Mouse (Mus musculus) thymus, postnatal 10 days (tissue): ENCODE data around the gene Nkx2-5.

Experiments
- DNase-seq, 2 experiments: peaks; one replicate each; pipeline ENCODE4 v3.0.0; 2021; ENCODE audit warnings: low spot score in 2 of 2

The Nkx2-5 gene

GRCm38 (mm10) chr17:26836786-26837545, 7.8 kb downstream of the Nkx2-5 start:
- no peak for DNase-seq

- DNase-seq: no peak
These were observed 8.4 kb downstream of the Nkx2-5 start for GRCm38 (mm10) chr17:26836377-26836776.

DNA sequence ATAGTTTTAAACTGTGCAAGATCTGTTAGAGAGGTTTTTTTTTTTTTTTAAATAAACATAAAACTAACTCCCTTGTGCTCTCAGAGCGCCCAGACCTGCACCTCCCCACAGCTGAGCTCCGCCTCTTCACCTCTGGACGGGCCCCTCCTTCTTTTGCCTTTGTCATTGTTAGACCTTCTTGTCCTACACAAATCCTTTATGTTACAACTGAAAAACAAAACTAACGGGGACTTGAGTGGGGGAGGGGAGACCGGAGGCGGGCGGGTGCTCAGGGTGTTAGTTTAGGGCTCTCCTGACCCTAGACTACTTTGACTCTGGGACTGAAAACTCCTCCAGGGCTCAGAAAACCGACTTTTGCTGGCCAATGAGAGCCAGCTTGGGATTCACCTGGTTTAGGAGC, 8.9 kb downstream of the Nkx2-5 start:
- no peak for DNase-seq

DNA sequence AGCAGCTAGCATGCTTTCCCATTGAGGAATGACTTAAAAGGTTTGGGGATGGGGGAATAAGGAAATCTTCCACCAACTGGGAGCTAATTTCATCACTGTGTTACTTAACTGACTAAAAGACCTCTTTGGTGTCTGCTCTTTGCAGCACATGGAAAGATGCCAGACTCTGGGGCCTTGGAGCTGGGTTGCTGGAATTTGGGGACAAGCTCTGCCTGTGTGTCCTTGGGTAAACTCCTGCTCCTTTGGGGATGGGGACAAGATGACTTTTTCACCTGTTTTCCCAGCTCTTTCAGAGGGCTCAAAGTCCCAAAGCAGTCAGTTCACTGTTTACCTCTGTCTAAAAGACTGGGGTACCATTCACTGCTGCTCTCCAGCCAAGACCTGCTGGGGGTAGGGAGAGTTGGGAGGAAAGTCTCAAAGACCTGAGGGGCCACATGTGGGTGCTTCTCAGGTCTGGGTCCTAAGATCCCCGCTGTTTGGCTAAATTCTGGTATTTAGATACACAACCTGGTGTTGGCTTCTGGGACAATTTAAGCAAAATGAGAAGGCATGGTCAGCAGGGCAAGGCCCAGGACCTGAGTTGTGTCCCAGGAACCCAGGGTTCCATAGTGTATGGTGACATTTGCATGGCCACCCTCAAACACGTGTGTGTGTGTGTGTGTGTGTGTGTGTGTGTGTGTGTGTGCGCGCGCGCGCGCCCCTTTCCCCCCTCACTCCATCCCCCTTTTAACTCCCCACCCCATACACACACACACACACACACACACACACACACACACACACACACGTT, 9.6 kb downstream of the Nkx2-5 start:
- DNase-seq: no peak

DNA sequence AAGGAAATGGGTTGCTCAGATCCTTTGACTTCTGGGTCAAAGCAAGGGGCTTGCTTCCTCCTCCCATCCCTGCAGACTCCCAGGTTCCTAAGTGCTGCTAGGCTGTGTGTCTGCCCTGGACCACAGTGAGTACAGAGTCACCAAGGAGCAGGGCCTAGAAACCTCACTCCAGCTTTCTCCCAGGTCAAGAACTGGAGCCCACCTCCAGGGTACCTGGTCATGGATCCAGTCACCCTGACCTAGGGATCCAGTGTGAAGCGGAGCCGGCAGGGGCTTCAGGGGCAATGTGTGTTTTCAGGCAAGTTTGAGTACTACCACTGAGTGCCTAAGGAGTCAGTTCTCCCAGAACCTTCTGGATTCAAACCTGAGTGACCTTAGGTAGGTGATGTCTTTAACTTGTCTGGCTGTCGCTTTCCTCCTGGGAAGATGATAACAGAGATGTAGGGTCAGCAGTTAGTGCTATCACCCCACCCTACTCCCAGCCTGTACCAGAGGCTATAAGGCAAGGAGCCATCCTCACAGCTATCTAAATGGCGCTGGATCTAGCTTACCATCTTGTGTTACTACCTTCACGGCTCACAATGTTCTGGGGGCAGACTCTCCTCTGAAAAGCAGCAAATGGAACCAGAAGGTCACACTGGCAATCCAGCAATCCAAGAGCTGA, 10.4 kb downstream of the Nkx2-5 start:
- no peak for DNase-seq

DNA sequence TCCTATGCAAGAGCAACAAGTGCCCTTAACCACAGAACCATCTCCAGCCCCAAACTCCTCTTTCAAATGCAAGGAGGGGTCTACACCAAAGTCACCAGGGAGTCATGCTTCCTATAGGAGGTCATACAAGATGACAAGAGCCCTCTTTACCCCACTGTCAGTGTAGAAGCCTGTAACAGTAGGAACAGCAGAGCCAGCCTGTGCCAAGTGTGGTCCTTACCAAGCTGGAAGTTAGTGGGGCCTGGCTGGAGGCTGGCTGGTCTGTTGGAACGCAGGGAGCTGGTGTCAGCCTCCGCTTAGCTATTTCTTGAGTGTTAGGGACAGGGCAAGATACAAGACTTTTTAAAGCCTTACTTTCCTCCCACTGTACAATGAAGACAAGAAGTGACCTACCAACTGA, 11.0 kb downstream of the Nkx2-5 start:
- no peak for DNase-seq

GRCm38 (mm10) chr17:26826131-26826530, 18.7 kb downstream of the Nkx2-5 start:
- DNase-seq: no peak

- no peak for DNase-seq
These were observed 27.0 kb downstream of the Nkx2-5 start for GRCm38 (mm10) chr17:26817776-26818175.

DNA sequence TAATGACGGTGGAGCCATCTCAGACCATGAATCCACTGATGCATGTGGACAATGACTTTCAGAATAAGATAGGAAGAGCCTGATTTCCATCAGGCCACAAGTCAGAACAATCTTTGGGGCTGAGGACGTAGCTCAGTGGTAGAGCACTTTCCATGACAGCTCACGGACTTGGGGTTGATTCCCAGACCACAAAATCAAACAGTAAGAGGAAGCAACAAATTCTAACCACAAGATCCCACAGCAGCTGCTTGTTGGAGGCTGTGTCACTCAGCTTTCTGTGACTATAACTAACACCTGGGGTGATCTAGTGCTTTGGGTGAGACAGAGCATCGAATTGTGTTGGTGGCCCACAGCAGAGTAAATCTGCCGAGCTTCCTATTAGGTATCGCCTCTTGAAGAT, 28.0 kb downstream of the Nkx2-5 start:
- no peak for DNase-seq

DNA sequence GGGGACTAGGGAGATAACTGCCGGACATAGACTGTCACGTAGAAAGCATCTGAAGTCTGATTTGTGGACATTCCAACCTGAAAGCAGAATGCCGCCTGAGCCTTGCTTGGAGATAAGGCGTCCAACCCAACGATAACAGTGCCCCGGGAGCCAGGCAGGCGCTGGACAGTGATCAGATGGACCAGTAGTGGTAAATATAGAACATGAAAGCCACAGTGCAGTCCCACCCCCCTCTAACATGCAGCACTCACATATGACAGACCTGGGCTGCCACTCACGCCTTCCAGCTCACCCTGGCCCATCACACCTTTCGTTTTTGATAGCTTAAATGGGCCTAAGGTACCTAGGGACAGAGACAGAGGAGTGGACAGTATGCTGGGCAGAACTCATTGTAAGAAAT, 31.3 kb downstream of the Nkx2-5 start:
- DNase-seq: no peak

- no peak for DNase-seq
These were observed 32.2 kb downstream of the Nkx2-5 start for GRCm38 (mm10) chr17:26812607-26813006.

DNA sequence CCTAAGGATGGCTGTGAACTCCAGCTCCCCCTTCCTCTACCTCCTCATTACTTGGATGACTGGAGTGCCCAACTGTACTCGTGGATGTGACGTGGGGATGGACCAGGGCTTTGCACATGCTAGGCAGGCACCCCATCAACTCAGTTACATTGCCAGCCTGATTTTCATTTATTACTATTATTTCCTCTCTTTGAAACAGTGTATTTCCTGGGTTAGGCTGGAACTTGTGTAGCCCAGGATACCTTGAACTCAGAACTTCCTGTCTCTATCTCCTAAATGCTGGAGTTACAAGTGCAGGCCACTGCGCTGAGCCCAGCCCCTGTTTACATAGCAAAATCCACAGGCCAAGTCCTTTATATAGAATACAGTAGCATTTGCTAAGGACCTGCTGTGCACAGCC, 41.9 kb downstream of the Nkx2-5 start:
- DNase-seq: no peak

DNA sequence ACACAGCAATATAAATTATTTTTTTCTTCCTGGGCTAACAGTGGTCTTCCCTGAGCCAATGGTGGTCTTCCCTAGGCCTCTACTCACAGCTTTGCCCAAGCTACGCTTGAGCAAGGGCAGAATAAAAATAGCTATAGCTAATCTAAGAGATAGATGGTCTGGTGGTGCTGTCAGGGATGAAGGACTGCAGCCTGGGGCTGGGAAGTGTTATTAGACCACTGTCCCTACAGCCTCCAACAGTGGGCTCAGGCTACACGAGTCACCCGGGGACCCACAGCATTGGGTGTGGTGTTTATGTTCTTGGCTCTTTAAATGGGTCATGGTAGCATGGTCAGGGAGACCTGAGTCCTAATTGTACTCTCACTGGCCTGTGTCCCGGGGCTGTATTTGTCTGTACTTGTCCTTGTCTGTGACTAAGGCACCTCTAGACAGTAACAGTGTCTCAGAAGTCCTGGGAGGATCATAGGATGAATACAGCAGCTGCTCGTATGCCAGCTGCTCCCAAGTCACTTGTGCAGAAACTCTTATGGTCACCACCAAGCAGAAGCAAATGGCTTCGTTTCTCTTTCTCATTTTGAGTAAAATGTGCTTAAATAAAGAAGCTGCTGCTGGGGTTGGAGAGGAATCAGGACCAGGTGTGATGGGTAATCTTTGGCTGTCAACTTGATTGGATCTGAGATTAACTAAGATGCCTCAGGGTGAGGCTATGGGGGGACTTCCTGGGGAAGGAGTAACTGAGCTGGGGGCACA, 47.3 kb downstream of the Nkx2-5 start:
- no peak for DNase-seq

GRCm38 (mm10) chr17:26795386-26795785, 49.4 kb downstream of the Nkx2-5 start:
- DNase-seq: no peak

DNA sequence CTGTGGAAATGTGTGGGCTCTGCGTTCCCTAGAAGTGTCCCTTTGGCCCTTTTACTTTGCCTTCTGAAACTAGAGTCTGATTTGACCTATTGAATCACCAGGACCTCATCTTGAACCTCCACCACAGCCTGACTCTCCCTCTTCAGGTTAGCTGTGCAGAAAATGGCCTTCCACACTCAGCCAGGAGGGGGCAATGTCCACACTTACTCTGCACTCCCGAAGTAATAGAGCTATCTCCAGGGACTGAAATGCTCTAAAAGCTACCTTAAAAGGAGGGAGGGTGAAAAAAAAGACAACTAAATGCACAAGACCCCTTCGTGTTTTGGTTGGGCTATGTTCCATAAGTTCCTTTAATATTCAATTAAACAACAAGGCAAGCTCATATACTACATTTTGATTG, 50.1 kb downstream of the Nkx2-5 start:
- peak in 1 of 2 experiments; percentile 46 for DNase-seq

- no peak for DNase-seq
These were observed 51.6 kb downstream of the Nkx2-5 start for GRCm38 (mm10) chr17:26793068-26793765.

DNA sequence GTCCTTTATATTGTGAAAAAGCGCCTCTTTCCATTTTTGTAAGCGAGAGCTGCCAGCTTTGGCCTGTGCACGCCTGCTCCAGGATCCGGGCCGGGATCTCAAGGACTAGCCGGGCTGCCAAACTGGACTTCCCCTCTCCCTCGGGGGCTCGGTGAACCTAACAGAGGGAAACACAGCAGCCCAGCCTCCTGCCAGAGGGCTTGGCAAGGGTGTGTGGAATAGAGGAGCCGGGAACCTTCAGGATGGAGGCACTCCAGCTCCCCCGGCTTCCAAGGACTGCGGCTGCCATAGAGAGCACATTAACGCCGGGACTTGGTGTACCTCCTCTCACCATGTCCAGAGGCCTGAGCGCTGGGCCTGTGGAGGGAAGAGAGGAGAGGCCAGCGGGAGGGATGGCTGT, 52.7 kb downstream of the Nkx2-5 start:
- DNase-seq: no peak

- no peak for DNase-seq
These were observed 53.2 kb downstream of the Nkx2-5 start for GRCm38 (mm10) chr17:26791580-26791979.

DNA sequence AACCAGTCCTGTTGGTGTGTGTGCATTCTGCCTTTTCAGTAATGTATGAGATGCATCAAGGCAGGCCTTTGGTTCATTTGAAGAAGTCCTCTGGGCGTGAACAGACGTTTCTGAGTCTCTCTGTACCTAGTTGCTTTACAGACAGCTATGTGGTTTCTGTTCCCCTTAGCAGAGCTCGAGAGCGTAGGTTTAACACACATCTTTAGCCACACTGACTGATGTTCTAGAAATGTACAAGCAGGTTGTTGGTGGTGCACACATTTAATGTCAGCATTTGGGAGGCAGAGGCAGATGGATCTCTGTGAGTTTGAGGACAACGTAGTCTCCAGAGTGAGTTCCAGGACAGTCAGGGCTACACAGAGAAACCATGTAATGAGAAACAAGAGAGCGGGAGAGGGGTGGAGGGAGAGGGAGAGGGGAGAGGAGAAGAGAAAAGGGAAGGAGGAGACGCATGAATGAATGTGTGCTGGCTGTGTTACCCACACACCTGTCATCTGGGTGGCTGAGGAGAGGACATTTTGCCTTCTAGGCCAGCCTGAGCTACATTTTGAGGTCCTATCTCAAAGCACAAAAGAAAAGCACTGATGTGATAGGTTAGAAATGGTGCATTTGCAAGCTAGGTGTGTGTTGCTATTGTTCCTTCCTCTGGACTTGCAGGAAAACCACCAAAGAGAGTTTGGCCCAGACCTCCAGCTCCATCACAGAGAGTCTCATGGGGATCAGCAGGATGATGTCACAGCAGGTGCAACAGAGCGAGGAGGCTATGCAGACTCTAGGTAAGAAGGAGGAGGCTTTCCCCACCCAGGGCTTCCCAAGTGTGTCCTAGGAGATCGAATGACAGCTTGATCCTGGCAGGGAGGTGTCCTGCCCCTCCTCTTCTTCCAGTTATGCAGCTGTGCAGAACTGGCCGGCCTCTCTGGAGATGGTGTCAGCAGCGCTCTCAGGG, 54.3 kb downstream of the Nkx2-5 start:
- DNase-seq: no peak
